Mouse (Mus musculus) neural tube, embryonic 12.5 days (tissue): Measurements from ENCODE around the gene Hsd17b3. TPM values are rescaled to one million over a fixed set of nuclear protein-coding genes. Genes with fewer than 3 reads are reported as not detected.

Experiments
- ATAC-seq: fragments of 200-750 bp; cut with Nextera tagmentation; 2 replicates; pipeline ENCODE4 v1.8.0; 2017; ENCODE audit warnings: low read depth, mild to moderate bottlenecking, moderate TSS enrichment, moderate library complexity; ENCODE audit not compliant: low FRiP score
- H3K27ac ChIP-seq: fragments of 300-500 bp; sonication (generic); 2 replicates; pipeline ENCODE4 v1.5.1; 2016
- H3K27me3 ChIP-seq: fragments of 300-500 bp; sonication (generic); replicated peaks from 2 replicates; pipeline ENCODE4 v1.6.1; 2016; ENCODE audit warnings: mild to moderate bottlenecking
- H3K36me3 ChIP-seq: fragments of 300-500 bp; sonication (generic); 2 replicates; pipeline ENCODE4 v1.6.1; 2016; ENCODE audit warnings: mild to moderate bottlenecking
- H3K4me1 ChIP-seq: fragments of 300-500 bp; sonication (generic); 2 replicates; pipeline ENCODE4 v1.6.1; 2016
- H3K4me2 ChIP-seq: fragments of 300-500 bp; sonication (generic); replicated peaks from 2 replicates; pipeline ENCODE4 v1.6.1; 2016; ENCODE audit warnings: mild to moderate bottlenecking
- H3K4me3 ChIP-seq: fragments of 300-500 bp; sonication (generic); 2 replicates; pipeline ENCODE4 v1.5.1; 2016
- H3K9ac ChIP-seq: fragments of 300-500 bp; sonication (generic); 2 replicates; pipeline ENCODE4 v1.6.1; 2016; ENCODE audit warnings: mild to moderate bottlenecking
- H3K9me3 ChIP-seq: fragments of 300-500 bp; sonication (generic); 2 replicates; pipeline ENCODE4 v1.6.1; 2016; ENCODE audit warnings: mild to moderate bottlenecking
- WGBS: fragments of 180-500 bp; shearing (Covaris S2); methylation state at CpG from one replicate; pipeline ENCODE4 v1.1.7; 2016; 5-methylcytosine and 5-hydroxymethylcytosine counted together
- polyA plus RNA-seq: library from polyadenylated mRNA; unstranded; fragments of >200 nt; fragmentation: Nextera tagmentation; extraction: Ambion mirVana; gene quantifications from 2 replicates; pipeline ENCODE4 v1.2.1, GENCODE M21; 2016

Gene Hsd17b3
- polyA plus RNA-seq, 1 experiment from 2014 or later = 0.19 TPM

- Histone ChIP-seq H3K27me3 (no peaks in the 10 kb centered on the region), H3K4me2 (no peak overlapping the region), H3K4me3 (no peak overlapping the region), H3K9me3 (no peaks in the 10 kb centered on the region), H3K27ac (no peak overlapping the region), H3K4me1 (peaks cover 14% of the 10 kb centered on the region), H3K36me3 (no peaks in the 10 kb centered on the region), H3K9ac (no peak overlapping the region)
- 38% methylated on average over 3 of the region's 3 CpGs for WGBS
- no peak for ATAC-seq
These were observed 18.1 kb upstream of the Hsd17b3 start for GRCm38 (mm10) chr13:64107105-64107504.

- Histone ChIP-seq H3K4me3 (no peak overlapping the region), H3K36me3 (no peaks in the 10 kb centered on the region), H3K9me3 (no peaks in the 10 kb centered on the region), H3K27ac (no peak overlapping the region), H3K27me3 (no peaks in the 10 kb centered on the region), H3K4me2 (no peak overlapping the region), H3K9ac (no peak overlapping the region), H3K4me1 (peaks cover 14% of the 10 kb centered on the region)
- ATAC-seq = no peak
- 93% methylated on average over 3 of the region's 3 CpGs for WGBS
These were observed 16.7 kb upstream of the Hsd17b3 start for GRCm38 (mm10) chr13:64105690-64106089.

- peak; percentile 44; the same call in 1 of the 2 replicates for ATAC-seq
These were observed 11.2 kb upstream of the Hsd17b3 start for GRCm38 (mm10) chr13:64100186-64100585.

GRCm38 (mm10) chr13:64098992-64099391 lies 10.0 kb upstream of the Hsd17b3 start:
- Histone ChIP-seq H3K9ac (no peak overlapping the region), H3K36me3 (no peaks in the 10 kb centered on the region), H3K4me2 (no peak overlapping the region), H3K4me1 (no peaks in the 10 kb centered on the region), H3K27ac (no peak overlapping the region), H3K9me3 (no peaks in the 10 kb centered on the region), H3K27me3 (no peaks in the 10 kb centered on the region), H3K4me3 (no peak overlapping the region)
- ATAC-seq = no peak
- WGBS = 80% methylated on average over 9 of the region's 9 CpGs

More at GRCm38 (mm10) chr13:64100186-64100585, 11.2 kb upstream of the Hsd17b3 start:
- H3K4me1 ChIP-seq = no peaks in the 10 kb centered on the region
- H3K9ac ChIP-seq = no peak overlapping the region
- no peaks in the 10 kb centered on the region for H3K36me3 ChIP-seq
- H3K9me3 ChIP-seq = no peaks in the 10 kb centered on the region
- no peak overlapping the region for H3K4me3 ChIP-seq
- H3K27ac ChIP-seq = no peak overlapping the region
- WGBS = 73% methylated on average over 3 of the region's 3 CpGs
- no peaks in the 10 kb centered on the region for H3K27me3 ChIP-seq
- no peak overlapping the region for H3K4me2 ChIP-seq

GRCm38 (mm10) chr13:64093341-64093740 lies 4.3 kb upstream of the Hsd17b3 start:
- WGBS = 3% methylated on average over 1 of the region's 1 CpGs
- Histone ChIP-seq H3K27ac (no peak overlapping the region), H3K4me3 (no peak overlapping the region), H3K27me3 (no peaks in the 10 kb centered on the region), H3K36me3 (no peaks in the 10 kb centered on the region), H3K4me1 (no peaks in the 10 kb centered on the region), H3K4me2 (no peak overlapping the region), H3K9ac (no peak overlapping the region), H3K9me3 (no peaks in the 10 kb centered on the region)
- ATAC-seq = no peak

GRCm38 (mm10) chr13:64092752-64093151 lies 3.7 kb upstream of the Hsd17b3 start:
- no peak overlapping the region for H3K4me2 ChIP-seq
- H3K27ac ChIP-seq = no peak overlapping the region
- H3K9me3 ChIP-seq = no peaks in the 10 kb centered on the region
- no peaks in the 10 kb centered on the region for H3K36me3 ChIP-seq
- H3K4me3 ChIP-seq = no peak overlapping the region
- no peaks in the 10 kb centered on the region for H3K27me3 ChIP-seq
- H3K9ac ChIP-seq = no peak overlapping the region
- no peaks in the 10 kb centered on the region for H3K4me1 ChIP-seq
- 82% methylated on average over 6 of the region's 6 CpGs for WGBS
- ATAC-seq = no peak

DNA sequence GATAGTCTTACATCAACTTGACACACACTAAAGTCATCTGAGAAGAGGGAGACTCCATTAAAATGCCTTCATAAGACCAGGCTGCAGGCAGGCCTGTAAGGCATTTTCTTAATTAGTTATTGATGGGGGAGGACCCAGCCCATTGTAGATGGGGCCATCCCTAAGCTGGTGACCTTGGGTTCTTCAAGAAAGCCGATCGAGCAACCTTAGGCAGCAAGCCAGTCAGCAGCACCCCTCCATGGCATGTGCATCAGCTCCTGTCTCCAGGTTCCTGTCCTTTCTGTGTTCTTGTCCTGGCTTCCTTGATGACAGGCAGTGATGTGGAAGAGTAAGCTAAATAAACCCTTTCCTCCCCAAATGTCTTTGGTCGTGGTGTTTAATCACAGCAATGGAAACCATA lies 3.1 kb upstream of the Hsd17b3 start:
- no peak overlapping the region for H3K4me2 ChIP-seq
- H3K4me1 ChIP-seq = no peaks in the 10 kb centered on the region
- H3K9ac ChIP-seq = no peak overlapping the region
- no peaks in the 10 kb centered on the region for H3K9me3 ChIP-seq
- H3K4me3 ChIP-seq = no peak overlapping the region
- ATAC-seq = no peak
- WGBS = 67% methylated on average over 3 of the region's 3 CpGs
- H3K27ac ChIP-seq = no peak overlapping the region
- H3K27me3 ChIP-seq = no peaks in the 10 kb centered on the region
- no peaks in the 10 kb centered on the region for H3K36me3 ChIP-seq

DNA sequence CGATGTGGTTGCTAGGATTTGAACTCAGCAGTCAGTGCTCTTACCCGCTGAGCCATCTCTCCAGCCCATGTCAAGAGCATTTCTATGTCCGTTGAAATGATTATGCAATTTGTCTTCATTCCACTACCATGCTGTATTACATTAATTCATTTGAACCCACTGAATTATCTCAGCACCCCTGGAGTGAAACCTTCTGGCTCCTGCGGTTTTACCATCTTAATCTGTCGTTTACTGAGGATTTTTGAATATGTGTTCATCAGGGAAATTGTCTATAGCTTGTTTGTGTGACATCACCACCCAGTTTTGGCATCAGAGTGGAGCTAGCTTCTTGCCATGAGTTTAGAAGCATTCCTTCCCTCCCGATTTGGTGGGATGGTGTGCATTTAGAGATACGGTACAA lies 2.0 kb upstream of the Hsd17b3 start:
- H3K36me3 ChIP-seq = no peaks in the 10 kb centered on the region
- WGBS = 73% methylated on average over 7 of the region's 7 CpGs
- no peaks in the 10 kb centered on the region for H3K4me1 ChIP-seq
- H3K4me3 ChIP-seq = no peak overlapping the region
- no peaks in the 10 kb centered on the region for H3K9me3 ChIP-seq
- H3K27me3 ChIP-seq = no peaks in the 10 kb centered on the region
- no peak overlapping the region for H3K9ac ChIP-seq
- ATAC-seq = no peak
- H3K4me2 ChIP-seq = no peak overlapping the region
- H3K27ac ChIP-seq = no peak overlapping the region

- Histone ChIP-seq H3K27ac (no peak overlapping the region), H3K4me3 (no peak overlapping the region), H3K9me3 (no peaks in the 10 kb centered on the region), H3K4me2 (no peak overlapping the region), H3K4me1 (no peaks in the 10 kb centered on the region), H3K9ac (no peak overlapping the region), H3K27me3 (no peaks in the 10 kb centered on the region), H3K36me3 (no peaks in the 10 kb centered on the region)
- ATAC-seq = no peak
- WGBS = 88% methylated on average over 5 of the region's 5 CpGs
These were observed 1.2 kb upstream of the Hsd17b3 start for GRCm38 (mm10) chr13:64090278-64090677.

- H3K4me2 ChIP-seq = no peak overlapping the region
- no peak overlapping the region for H3K9ac ChIP-seq
- H3K4me1 ChIP-seq = no peaks in the 10 kb centered on the region
- WGBS = 85% methylated on average over 7 of the region's 7 CpGs
- H3K9me3 ChIP-seq = no peaks in the 10 kb centered on the region
- no peak overlapping the region for H3K27ac ChIP-seq
- no peaks in the 10 kb centered on the region for H3K36me3 ChIP-seq
- no peak overlapping the region for H3K4me3 ChIP-seq
- H3K27me3 ChIP-seq = no peaks in the 10 kb centered on the region
- no peak for ATAC-seq
These were observed 973 bp downstream of the Hsd17b3 start for GRCm38 (mm10) chr13:64088057-64088456.

- Histone ChIP-seq H3K9me3 (no peaks in the 10 kb centered on the region), H3K4me2 (no peak overlapping the region), H3K4me1 (peaks cover 8% of the 10 kb centered on the region), H3K4me3 (no peak overlapping the region), H3K27ac (no peak overlapping the region), H3K9ac (no peak overlapping the region), H3K36me3 (no peaks in the 10 kb centered on the region), H3K27me3 (no peaks in the 10 kb centered on the region)
- WGBS = 96% methylated on average over 5 of the region's 5 CpGs
- no peak for ATAC-seq
These were observed 3.0 kb downstream of the Hsd17b3 start for GRCm38 (mm10) chr13:64086036-64086435.

DNA sequence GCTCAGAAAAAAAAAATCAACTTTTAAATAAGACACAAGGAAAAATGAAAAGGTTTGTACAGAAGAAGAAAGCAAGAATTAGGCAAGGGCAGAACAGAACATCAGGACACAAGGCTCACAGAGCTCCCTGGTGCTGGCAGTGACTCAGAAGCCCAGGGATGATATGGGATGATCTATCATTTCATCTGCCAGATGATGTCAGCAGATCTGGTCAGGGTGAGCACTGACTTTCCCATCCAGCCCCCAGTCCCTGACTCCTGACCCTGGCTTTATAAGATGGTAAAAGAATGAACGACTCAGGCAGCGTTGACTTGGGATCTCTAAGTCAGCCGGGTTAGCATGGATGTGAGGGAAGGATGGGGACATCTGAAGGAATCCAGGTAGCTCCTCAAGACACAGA lies 5.7 kb downstream of the Hsd17b3 start:
- Histone ChIP-seq H3K27ac (no peak overlapping the region), H3K9ac (no peak overlapping the region), H3K4me3 (no peak overlapping the region), H3K9me3 (no peaks in the 10 kb centered on the region), H3K36me3 (no peaks in the 10 kb centered on the region), H3K4me1 (peaks cover 10% of the 10 kb centered on the region), H3K27me3 (no peaks in the 10 kb centered on the region), H3K4me2 (no peak overlapping the region)
- ATAC-seq = no peak
- WGBS = 87% methylated on average over 3 of the region's 3 CpGs

GRCm38 (mm10) chr13:64081012-64081919 lies 7.8 kb downstream of the Hsd17b3 start:
- Histone ChIP-seq H3K4me1 (peaks cover 10% of the 10 kb centered on the region), H3K4me3 (no peak overlapping the region), H3K36me3 (no peaks in the 10 kb centered on the region), H3K9ac (no peak overlapping the region), H3K27ac (0 out of 2 replicates have a peak overlapping the region, but pooled peaks have one; percentile 11), H3K27me3 (no peaks in the 10 kb centered on the region), H3K4me2 (peak overlapping the region; percentile 31), H3K9me3 (no peaks in the 10 kb centered on the region)
- peak; percentile 83 for ATAC-seq
- 17% methylated on average over 16 of the region's 16 CpGs for WGBS
